Mouse (Mus musculus): ENCODE measurements around the gene Mutyh. TPM values are rescaled to one million over a fixed set of nuclear protein-coding genes. Genes with fewer than 3 reads are reported as not detected.

The Mutyh gene
- polyA plus RNA-seq, 1 experiment from 2014 or later = 23.5 TPM

DNA sequence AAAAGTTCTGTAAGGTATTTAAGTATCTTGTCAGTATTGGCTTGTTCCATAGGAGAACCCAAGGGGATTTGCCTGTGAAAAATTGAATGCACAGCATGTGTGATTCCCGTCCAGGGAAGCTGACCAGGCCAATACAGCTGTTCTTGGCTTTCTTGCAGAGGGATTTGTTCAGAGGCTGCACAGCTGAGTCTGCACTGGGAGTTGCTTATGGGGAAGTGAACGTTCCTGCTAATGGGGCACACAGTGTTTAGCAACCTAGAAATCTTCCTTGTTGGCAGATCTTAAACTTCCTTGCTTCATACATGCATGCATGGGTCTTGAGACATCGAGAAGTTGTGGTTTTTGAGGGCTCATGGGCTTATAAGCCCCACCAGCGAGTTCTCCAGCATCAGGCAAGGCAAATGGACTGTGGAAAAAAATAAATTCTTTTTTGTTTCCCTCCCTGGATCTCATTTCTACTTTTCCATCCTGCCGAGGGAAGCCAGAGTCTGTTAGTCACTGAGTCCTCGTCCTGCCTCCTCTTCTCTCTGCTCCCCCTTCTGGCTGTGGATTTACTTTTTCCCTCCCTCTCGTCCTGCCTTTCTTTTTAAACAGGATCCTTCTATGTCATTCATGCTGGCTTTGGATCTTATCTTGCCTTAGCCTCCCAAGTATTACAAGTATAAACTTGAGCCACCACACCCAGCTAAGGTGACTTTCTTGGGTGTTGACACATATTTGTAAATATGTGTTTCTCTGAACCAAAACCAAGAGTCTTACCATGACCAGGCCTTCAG lies 19.4 kb upstream of the Mutyh start:
- Histone ChIP-seq H3K4me3 (replicated peaks) (no peak overlapping the region), H3K36me3 (0 out of 2 replicates have a peak, but pooled peaks cover 7% of the 10 kb centered on the region), H3K27ac (no peak overlapping the region), H3K9ac (replicated peaks) (no peak overlapping the region), H3K4me1 (replicated peaks) (no peaks in the 10 kb centered on the region), H3K4me2 (no peak overlapping the region), H3K27me3 (no peaks in the 10 kb centered on the region), H3K9me3 (no peaks in the 10 kb centered on the region)
- no peak for ATAC-seq (ENCODE audit: insufficient number of reproducible peaks, insufficient read depth, low FRiP score, low TSS enrichment, low read depth)
- WGBS = 44% methylated on average over 7 of the region's 7 CpGs

DNA sequence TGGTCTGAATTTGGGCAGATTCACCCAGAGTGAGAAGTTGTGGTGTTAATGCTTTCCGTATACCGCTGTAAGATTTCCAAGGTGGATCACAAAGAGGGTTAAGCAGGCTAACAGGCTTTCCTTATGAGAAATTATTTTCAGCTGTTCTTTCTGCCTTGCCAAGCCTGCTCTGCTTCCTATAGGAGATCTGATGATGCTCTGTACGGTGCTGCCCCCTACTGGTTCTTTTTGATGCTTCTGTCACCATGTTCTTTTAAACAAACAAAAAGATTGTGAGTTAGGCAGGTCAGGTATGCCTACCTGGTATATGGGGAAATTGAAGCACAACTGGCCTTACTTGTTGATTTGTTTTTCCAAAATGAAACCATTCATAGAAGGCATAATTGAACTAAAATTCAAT lies 18.6 kb upstream of the Mutyh start:
- WGBS = 5% methylated on average over 3 of the region's 3 CpGs
- Histone ChIP-seq H3K27ac (no peak overlapping the region), H3K4me3 (replicated peaks) (no peak overlapping the region), H3K36me3 (0 out of 2 replicates have a peak, but pooled peaks cover 9% of the 10 kb centered on the region), H3K9ac (replicated peaks) (no peak overlapping the region), H3K4me2 (no peak overlapping the region), H3K9me3 (no peaks in the 10 kb centered on the region), H3K27me3 (no peaks in the 10 kb centered on the region), H3K4me1 (replicated peaks) (no peaks in the 10 kb centered on the region)
- ATAC-seq (ENCODE audit: insufficient number of reproducible peaks, insufficient read depth, low FRiP score, low TSS enrichment, low read depth) = peak; percentile 37; the same call in 1 of the 2 replicates

DNA sequence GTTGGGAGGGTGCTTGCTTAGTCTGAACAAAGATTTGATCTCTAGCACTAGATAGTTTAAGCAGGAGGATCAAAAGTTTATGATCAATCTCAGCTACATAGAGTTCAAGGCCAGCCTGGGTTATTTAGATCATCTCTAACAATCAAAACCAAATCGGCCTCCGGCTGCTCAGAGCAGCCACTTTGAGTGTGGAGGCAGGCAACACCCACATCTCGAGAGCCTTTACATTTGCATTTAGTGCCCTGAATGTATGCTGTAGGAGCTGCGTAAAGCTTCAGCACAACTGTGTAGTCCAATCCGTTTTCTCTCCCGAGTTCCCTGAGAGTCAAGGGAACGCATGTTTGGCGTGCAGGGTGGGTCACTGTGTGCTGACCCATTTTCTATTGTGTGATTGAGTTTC lies 15.1 kb upstream of the Mutyh start:
- H3K4me2 ChIP-seq = no peak overlapping the region
- H3K27ac ChIP-seq = no peak overlapping the region
- no peaks in the 10 kb centered on the region for H3K27me3 ChIP-seq
- WGBS = 86% methylated on average over 8 of the region's 8 CpGs
- H3K9ac ChIP-seq (replicated peaks) = no peak overlapping the region
- no peaks in the 10 kb centered on the region for H3K4me1 ChIP-seq (replicated peaks)
- no peak overlapping the region for H3K4me3 ChIP-seq (replicated peaks)
- no peak for ATAC-seq (ENCODE audit: insufficient number of reproducible peaks, insufficient read depth, low FRiP score, low TSS enrichment, low read depth)
- H3K36me3 ChIP-seq = 0 out of 2 replicates have a peak, but pooled peaks cover 9% of the 10 kb centered on the region
- H3K9me3 ChIP-seq = no peaks in the 10 kb centered on the region

DNA sequence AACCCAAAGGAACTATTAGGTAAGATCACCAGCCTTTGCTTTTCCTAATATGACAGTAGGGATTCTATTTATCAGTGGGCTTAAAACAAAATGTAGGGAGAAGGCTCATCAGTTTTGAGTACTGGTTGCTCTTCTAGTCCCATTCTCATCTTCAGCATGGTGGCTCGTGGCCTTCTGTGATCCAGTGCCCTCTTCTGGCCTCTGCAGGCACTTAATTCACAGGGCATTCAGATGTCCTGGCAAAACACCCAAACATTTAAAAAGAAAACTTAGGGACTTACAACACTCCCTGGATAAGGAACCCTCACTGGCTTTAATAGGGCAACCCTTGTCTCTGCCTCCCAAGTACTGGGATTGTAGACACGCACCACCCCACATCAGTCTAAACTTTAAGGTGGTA lies 13.2 kb upstream of the Mutyh start:
- no peak for ATAC-seq (ENCODE audit: insufficient number of reproducible peaks, insufficient read depth, low FRiP score, low TSS enrichment, low read depth)

DNA sequence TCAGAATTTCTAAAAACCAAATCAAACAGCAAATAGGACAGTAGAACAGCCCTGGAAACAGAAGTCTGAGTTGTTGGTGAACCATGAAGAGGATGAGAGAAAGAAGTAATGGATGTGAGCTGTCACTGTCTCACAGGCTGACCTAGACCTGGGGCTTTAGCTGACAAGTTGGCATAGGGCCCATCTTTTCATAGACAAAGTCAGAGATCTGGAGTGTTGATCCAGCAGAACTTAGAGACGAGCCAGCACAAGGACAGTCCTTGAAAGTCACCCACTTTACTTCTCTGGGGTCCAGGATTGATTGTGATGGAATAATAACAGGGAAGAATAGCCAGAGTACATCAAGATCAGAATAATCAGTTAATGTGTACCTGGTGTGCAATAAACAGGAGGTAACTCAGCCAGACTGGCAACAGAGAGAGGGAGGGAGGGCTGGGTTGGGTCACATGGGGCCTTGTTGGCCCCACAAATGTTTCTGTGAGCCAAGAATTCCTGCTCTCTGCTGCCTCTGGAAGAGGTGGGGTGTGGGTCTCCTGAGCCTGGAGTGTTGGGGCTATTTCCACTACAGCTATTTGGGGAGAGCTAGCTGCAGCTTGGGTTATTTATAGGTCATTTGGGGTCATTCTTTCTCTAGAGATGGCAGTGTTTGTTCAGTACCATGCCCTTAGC lies 10.9 kb upstream of the Mutyh start:
- no peak overlapping the region for H3K27ac ChIP-seq
- H3K4me2 ChIP-seq = no peak overlapping the region
- no peak overlapping the region for H3K4me3 ChIP-seq (replicated peaks)
- H3K36me3 ChIP-seq = peaks cover 17% of the 10 kb centered on the region
- H3K9me3 ChIP-seq = no peaks in the 10 kb centered on the region
- no peaks in the 10 kb centered on the region for H3K27me3 ChIP-seq
- H3K9ac ChIP-seq (replicated peaks) = no peak overlapping the region
- ATAC-seq (ENCODE audit: insufficient number of reproducible peaks, insufficient read depth, low FRiP score, low TSS enrichment, low read depth) = no peak
- 80% methylated on average over 1 of the region's 1 CpGs for WGBS
- no peaks in the 10 kb centered on the region for H3K4me1 ChIP-seq (replicated peaks)

More for the DNA sequence above, 13.2 kb upstream of the Mutyh start:
- 80% methylated on average over 2 of the region's 2 CpGs for WGBS
- Histone ChIP-seq H3K27me3 (no peaks in the 10 kb centered on the region), H3K4me1 (replicated peaks) (no peaks in the 10 kb centered on the region), H3K9ac (replicated peaks) (no peak overlapping the region), H3K27ac (no peak overlapping the region), H3K4me2 (no peak overlapping the region), H3K4me3 (replicated peaks) (no peak overlapping the region), H3K9me3 (no peaks in the 10 kb centered on the region), H3K36me3 (0 out of 2 replicates have a peak, but pooled peaks cover 9% of the 10 kb centered on the region)

DNA sequence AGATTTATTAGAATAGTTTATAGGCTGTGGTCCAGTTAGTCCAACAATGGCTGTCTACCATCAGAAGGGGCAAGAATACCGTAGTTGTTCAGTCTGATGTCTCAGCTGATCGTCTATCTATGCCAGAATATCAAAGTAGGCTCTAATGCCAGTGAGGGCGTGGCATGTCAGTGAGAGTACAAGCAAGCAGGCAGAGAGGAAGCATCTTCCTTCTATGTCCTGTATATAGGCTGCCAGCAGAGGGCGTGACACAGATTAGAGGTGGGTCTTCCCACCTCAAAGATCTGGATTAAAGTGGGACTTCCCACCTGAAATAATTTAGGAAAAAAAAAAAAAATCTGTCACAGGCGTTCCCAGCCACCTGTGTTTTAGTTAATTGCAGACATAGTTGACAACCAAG lies 7.6 kb upstream of the Mutyh start:
- no peak overlapping the region for H3K4me2 ChIP-seq
- no peak overlapping the region for H3K4me3 ChIP-seq (replicated peaks)
- H3K27me3 ChIP-seq = no peaks in the 10 kb centered on the region
- H3K4me1 ChIP-seq (replicated peaks) = no peaks in the 10 kb centered on the region
- H3K9me3 ChIP-seq = no peaks in the 10 kb centered on the region
- H3K36me3 ChIP-seq = peaks cover 41% of the 10 kb centered on the region
- 40% methylated on average over 5 of the region's 5 CpGs for WGBS
- no peak overlapping the region for H3K27ac ChIP-seq
- no peak for ATAC-seq (ENCODE audit: insufficient number of reproducible peaks, insufficient read depth, low FRiP score, low TSS enrichment, low read depth)
- no peak overlapping the region for H3K9ac ChIP-seq (replicated peaks)

DNA sequence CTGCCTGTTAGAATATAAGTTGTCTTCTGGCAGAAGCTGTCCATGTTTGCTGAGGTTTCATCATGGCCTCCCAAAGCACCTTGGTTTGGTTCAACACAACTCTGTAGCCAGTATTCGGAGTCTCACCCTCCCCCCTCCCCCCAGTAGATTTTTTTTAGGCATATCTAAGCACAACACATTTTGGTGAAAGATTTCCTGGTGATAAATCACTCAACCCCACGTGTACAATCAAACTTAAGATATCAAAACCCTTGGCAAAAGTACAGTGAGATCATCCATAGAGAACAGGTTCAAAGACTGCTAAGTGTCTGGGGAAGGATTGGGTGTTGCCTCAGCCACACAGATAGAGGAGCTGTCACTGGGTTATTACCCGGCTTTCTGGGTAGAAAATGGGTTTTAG lies 3.5 kb downstream of the Mutyh start:
- no peaks in the 10 kb centered on the region for H3K9me3 ChIP-seq
- H3K4me1 ChIP-seq (replicated peaks) = peaks cover 10% of the 10 kb centered on the region
- no peaks in the 10 kb centered on the region for H3K27me3 ChIP-seq
- peaks cover 19% of the 10 kb centered on the region; the same call in 1 of the 2 replicates for H3K36me3 ChIP-seq
- H3K9ac ChIP-seq (replicated peaks) = no peak overlapping the region
- no peak for ATAC-seq (ENCODE audit: insufficient number of reproducible peaks, insufficient read depth, low FRiP score, low TSS enrichment, low read depth)
- H3K27ac ChIP-seq = no peak overlapping the region
- H3K4me2 ChIP-seq = no peak overlapping the region
- H3K4me3 ChIP-seq (replicated peaks) = no peak overlapping the region
- 84% methylated on average over 3 of the region's 3 CpGs for WGBS

DNA sequence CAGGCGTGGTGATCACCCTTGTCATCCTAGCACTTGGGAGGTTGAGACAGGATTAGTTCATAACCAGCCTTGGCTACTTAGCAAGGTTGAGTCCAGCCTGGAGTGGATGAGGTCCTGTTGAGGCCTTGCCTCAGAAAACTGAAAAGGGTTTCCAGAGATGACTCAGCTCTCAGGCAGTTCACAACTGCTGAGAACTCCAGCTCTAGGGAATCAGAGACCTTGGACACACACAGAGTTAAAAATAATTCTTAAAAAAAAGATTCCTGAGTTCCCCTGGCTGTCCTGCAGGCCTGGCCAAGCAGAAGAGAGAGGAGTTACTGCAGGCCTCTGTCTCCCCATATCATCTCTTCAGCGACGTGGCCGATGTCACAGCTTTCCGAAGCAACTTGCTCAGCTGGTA lies 7.8 kb downstream of the Mutyh start:
- peaks cover 13% of the 10 kb centered on the region for H3K27me3 ChIP-seq
- WGBS = 81% methylated on average over 5 of the region's 5 CpGs
- no peak overlapping the region for H3K4me2 ChIP-seq
- peaks cover 38% of the 10 kb centered on the region for H3K36me3 ChIP-seq
- H3K9ac ChIP-seq (replicated peaks) = no peak overlapping the region
- no peaks in the 10 kb centered on the region for H3K9me3 ChIP-seq
- H3K27ac ChIP-seq = no peak overlapping the region
- no peak overlapping the region for H3K4me3 ChIP-seq (replicated peaks)
- no peaks in the 10 kb centered on the region; the same call in 1 of the 2 replicates for H3K4me1 ChIP-seq (replicated peaks)
- no peak for ATAC-seq (ENCODE audit: insufficient number of reproducible peaks, insufficient read depth, low FRiP score, low TSS enrichment, low read depth)

DNA sequence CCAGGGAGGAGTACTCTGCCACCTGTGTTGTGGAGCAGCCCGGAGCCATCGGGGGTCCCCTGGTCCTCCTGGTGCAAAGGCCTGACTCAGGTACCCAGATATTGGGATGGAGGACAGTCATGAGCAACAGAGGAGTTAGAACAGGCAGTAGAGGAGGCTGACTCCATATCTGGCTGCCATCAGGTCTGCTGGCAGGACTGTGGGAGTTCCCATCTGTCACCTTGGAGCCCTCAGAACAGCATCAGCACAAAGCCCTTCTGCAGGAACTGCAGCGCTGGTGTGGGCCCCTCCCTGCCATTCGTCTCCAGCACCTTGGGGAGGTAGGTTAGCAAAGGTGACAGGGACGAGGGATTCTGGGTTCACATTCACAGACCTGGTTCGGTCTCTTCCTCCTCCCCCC lies 10.0 kb downstream of the Mutyh start:
- Histone ChIP-seq H3K27ac (no peak overlapping the region), H3K36me3 (peaks cover 35% of the 10 kb centered on the region), H3K4me2 (no peak overlapping the region), H3K4me3 (replicated peaks) (no peak overlapping the region), H3K4me1 (replicated peaks) (peaks cover 8% of the 10 kb centered on the region), H3K9me3 (no peaks in the 10 kb centered on the region), H3K27me3 (peaks cover 24% of the 10 kb centered on the region), H3K9ac (replicated peaks) (0 out of 2 replicates have a peak overlapping the region, but pooled peaks have one; percentile 23)
- ATAC-seq (ENCODE audit: insufficient number of reproducible peaks, insufficient read depth, low FRiP score, low TSS enrichment, low read depth) = no peak
- 88% methylated on average over 6 of the region's 6 CpGs for WGBS

DNA sequence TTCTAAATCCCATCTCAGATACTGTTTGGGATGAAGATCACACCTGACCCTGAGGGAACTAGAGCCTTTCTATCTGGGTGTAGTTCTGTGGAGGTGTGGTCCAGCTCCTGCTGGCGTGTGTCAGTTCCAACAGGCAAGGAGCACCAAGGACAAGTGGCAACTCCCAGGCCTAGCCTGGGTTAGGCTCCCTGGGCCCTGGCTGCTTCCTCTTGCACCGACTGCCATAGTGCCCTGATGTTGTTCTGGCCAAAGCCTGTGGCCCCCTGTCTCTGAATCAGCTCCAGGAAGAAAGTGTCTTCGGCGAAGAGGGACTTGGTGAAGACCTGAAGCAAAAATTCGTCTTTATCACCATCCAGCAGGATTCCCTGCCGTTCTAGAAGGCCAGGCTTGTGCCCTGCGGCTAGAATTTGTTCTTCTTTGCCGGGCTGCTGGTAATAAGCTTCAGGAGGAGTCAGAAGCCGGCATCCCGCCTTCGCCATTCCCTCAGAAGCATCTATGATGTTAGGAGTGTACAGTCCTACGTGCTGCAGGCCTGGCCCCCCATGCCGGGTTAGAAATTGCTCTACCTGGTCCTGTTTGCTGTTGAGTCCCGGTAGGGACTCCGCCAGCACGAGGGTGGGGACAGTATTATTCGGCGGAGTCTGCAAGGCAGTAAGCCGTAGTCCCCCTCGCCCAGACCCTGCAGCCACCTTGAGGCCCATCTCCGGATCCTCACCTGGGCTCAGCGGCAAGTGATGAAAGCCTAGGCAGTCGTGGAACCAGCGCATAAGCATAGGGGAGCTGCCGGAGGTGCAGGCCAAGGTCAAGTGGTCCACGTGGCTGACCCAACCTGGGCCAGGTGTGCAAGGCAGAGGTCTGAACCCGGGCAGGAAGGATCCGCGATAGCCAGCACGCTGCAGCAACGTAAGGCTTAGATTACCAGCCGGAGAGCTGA lies 12.7 kb downstream of the Mutyh start:
- peak overlapping the region; percentile 57 for H3K9ac ChIP-seq (replicated peaks)
- no peaks in the 10 kb centered on the region for H3K9me3 ChIP-seq
- no peak for ATAC-seq (ENCODE audit: insufficient number of reproducible peaks, insufficient read depth, low FRiP score, low TSS enrichment, low read depth)
- peaks cover 11% of the 10 kb centered on the region for H3K4me1 ChIP-seq (replicated peaks)
- peak overlapping the region; percentile 52 for H3K4me3 ChIP-seq (replicated peaks)
- H3K4me2 ChIP-seq = peak overlapping the region; percentile 93
- H3K27me3 ChIP-seq = peaks cover 24% of the 10 kb centered on the region
- H3K27ac ChIP-seq = no peak overlapping the region
- H3K36me3 ChIP-seq = peaks cover 25% of the 10 kb centered on the region
- 22% methylated on average over 32 of the region's 32 CpGs for WGBS

Measured in limb, embryonic 12.5 days (tissue).